Mouse (Mus musculus): ENCODE measurements around the gene Atf7ip. TPM values are rescaled to one million over a fixed set of nuclear protein-coding genes. Genes with fewer than 3 reads are reported as not detected.

The Atf7ip gene
- polyA plus RNA-seq, 1 experiment from 2014 or later, result 47.0 TPM

Other genes starting within 250 kb of the Atf7ip start
- not detected in 2 replicates for gene Gm8994, start 178.6 kb upstream of the Atf7ip start, polyA plus RNA-seq (2014; fragmentation: Nextera tagmentation; extraction: Ambion mirVana)
- gene E330021D16Rik, start 90.6 kb upstream of the Atf7ip start, polyA plus RNA-seq (2014; fragmentation: Nextera tagmentation; extraction: Ambion mirVana), result not detected in 2 replicates
- 6.6 and 7.6 TPM in 2 replicates for gene Plbd1, start 155.8 kb downstream of the Atf7ip start, polyA plus RNA-seq (2014; fragmentation: Nextera tagmentation; extraction: Ambion mirVana)

All from heart, embryonic 14.5 days (tissue).